9 mouse cellular contexts compared by ENCODE assay signal in the genomic region with DNA sequence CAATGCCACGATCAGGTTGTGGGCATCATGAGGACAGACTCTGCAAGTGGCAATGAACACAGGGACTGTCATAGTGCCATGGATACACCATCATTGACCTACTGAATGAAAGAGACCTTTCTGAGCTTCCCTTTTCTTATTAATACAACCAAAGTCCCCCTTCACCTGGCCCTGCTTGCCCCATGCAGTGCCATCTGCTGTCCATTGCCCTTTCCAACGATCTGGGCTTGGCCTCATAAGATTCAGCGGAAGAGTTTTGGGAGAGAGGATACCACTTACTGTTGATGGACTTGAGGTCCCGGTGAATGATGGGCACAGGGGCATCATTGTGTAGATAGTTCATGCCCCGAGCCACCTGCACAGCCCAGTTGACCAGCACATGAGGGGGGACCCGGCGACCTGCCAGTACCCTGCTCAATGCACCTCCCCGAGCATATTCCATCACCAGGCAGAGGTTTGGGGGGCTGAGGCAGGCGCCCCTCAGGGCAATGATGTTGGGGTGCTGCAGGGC. TPM values are rescaled to one million over a fixed set of nuclear protein-coding genes. Genes with fewer than 3 reads are reported as not detected.
DNase-seq lines count a peak whose midpoint lies in the region; ATAC-seq and TF ChIP-seq lines count a peak whose summit lies in the region.
"Had no signal": no experiment of that assay in that cellular context is flagged by ENCODE, and none has a peak within 500 bp of the region (broad histone marks: within the 10 kb centered on the region; RNA-seq: fewer than 3 reads in every experiment).

No protein-coding gene starts in this region.

- no peaks in the 10 kb centered on the region for H3K79me2 ChIP-seq in macrophage (ENCODE audit: inconsistent target)

- H3K9ac ChIP-seq in heart, embryonic 13.5 days = peak overlapping the region; percentile 94
- H3K9ac ChIP-seq in ES-E14 (ENCODE audit: insufficient read depth, low read depth, low read length, poor library complexity, severe bottlenecking) = peak overlapping the region; percentile 89; the same call in 1 of the 2 replicates
- peak overlapping the region; percentile 94 for H3K9ac ChIP-seq in forebrain, embryonic 16.5 days (replicated peaks; ENCODE audit: low read depth, low read length)

- H3K4me1 ChIP-seq in heart, embryonic 13.5 days = peaks cover 26% of the 10 kb centered on the region
- H3K4me1 ChIP-seq in ES-E14 (ENCODE audit: control insufficient read depth in 2 of 2, insufficient read depth in 2 of 2, low read length in 2 of 2, poor library complexity in 1 of 2) = peaks cover 0 to 7% of the 10 kb centered on the region in 2 experiments; a peak in 2 of 4 replicates
- peaks cover 42% of the 10 kb centered on the region for H3K4me1 ChIP-seq in forebrain, embryonic 16.5 days (replicated peaks; ENCODE audit: control insufficient read depth, insufficient read depth, low read length)

- WGBS in heart, embryonic 13.5 days = 51% methylated on average over 9 of the region's 9 CpGs
- 47% methylated on average over 9 of the region's 9 CpGs for WGBS in forebrain, embryonic 16.5 days
- 59% methylated on average over 9 of the region's 9 CpGs for WGBS in macrophage (ENCODE audit: missing documents)

- H3K36me3 ChIP-seq in heart, embryonic 13.5 days = peaks cover 11% of the 10 kb centered on the region
- H3K36me3 ChIP-seq in ES-E14 (ENCODE audit: control insufficient read depth, insufficient read depth, low read length, poor library complexity, severe bottlenecking) (no peaks in the 10 kb centered on the region; the same call in 1 of the 2 replicates), macrophage (ENCODE audit: inconsistent target) (no peaks in the 10 kb centered on the region)
- H3K36me3 ChIP-seq in forebrain, embryonic 16.5 days (ENCODE audit: control insufficient read depth, insufficient read depth) = peaks cover 3% of the 10 kb centered on the region; the same call in 1 of the 2 replicates

- no peaks in the 10 kb centered on the region for H3K9me3 ChIP-seq in heart, embryonic 13.5 days
- H3K9me3 ChIP-seq in ES-E14 (ENCODE audit: control insufficient read depth, insufficient read depth, low read depth, low read length) = no peaks in the 10 kb centered on the region
- H3K9me3 ChIP-seq in forebrain, embryonic 16.5 days (ENCODE audit: control insufficient read depth, low read length) = no peaks in the 10 kb centered on the region

- no peak for ATAC-seq in heart, embryonic 13.5 days (ENCODE audit: extremely low read depth, insufficient number of reproducible peaks, low FRiP score, low TSS enrichment)
- no peak for ATAC-seq in forebrain, embryonic 16.5 days
- ATAC-seq in erythroid progenitor cell, adult 5-6 weeks (replicated peaks; ENCODE audit: low FRiP score, poor library complexity, severe bottlenecking) = no peak
- ATAC-seq: Patski had no signal

- H3K27me3 ChIP-seq in heart, embryonic 13.5 days (replicated peaks) = no peaks in the 10 kb centered on the region
- no peaks in the 10 kb centered on the region for H3K27me3 ChIP-seq in forebrain, embryonic 16.5 days (replicated peaks; ENCODE audit: control insufficient read depth, insufficient read depth, low read length)
- H3K27me3 ChIP-seq: Patski had no signal

- peak overlapping the region; percentile 100 for H3K4me2 ChIP-seq in heart, embryonic 13.5 days
- peak overlapping the region; percentile 99 for H3K4me2 ChIP-seq in forebrain, embryonic 16.5 days (ENCODE audit: low read length)

- no peak for DNase-seq in heart, postnatal 4 days
- no peak for DNase-seq in ES-E14 (ENCODE audit: low read depth, low spot score)
- DNase-seq in urinary bladder, postnatal 36 days (ENCODE audit: low spot score in 2 of 2) = no peak
- DNase-seq in gastrocnemius, postnatal 4 days (ENCODE audit: low spot score in 2 of 2) = no peak

- no peak overlapping the region for H3K27ac ChIP-seq in heart, embryonic 13.5 days (replicated peaks)
- H3K27ac ChIP-seq in ES-E14 (ENCODE audit: insufficient read depth, low read depth, low read length, poor library complexity, severe bottlenecking) = no peak overlapping the region
- no peak overlapping the region for H3K27ac ChIP-seq in forebrain, embryonic 16.5 days (ENCODE audit: low read length)
- H3K27ac ChIP-seq in macrophage = no peak overlapping the region

- peak overlapping the region; percentile 91 for H3K4me3 ChIP-seq in heart, embryonic 13.5 days
- peak overlapping the region; percentile 77 to 89 for H3K4me3 ChIP-seq in ES-E14 (ENCODE audit: insufficient read depth in 1 of 2, low read depth in 1 of 2, low read length in 2 of 2, poor library complexity in 1 of 2, severe bottlenecking in 1 of 2)
- H3K4me3 ChIP-seq in forebrain, embryonic 16.5 days (replicated peaks; ENCODE audit: low read length) = peak overlapping the region; percentile 88
- peak overlapping the region; percentile 33; the same call in 1 of the 2 replicates for H3K4me3 ChIP-seq in macrophage (ENCODE audit: inconsistent target)

- in situ Hi-C loops in ES-E14 (cut with MboI; ENCODE audit: low sequenced_read_pairs in 2 of 2, unreplicated experiment in 2 of 2) = no loop called here

TF ChIP-seq in ES-E14, 5 proteins besides CTCF, POLR2A, EP300 and RAD21:
- no peak for TF ChIP-seq MAFK (IDR thresholded peaks at IDR 0.05; ENCODE audit: insufficient read depth, low read depth, low read length)
- TF ChIP-seq HCFC1 (IDR thresholded peaks at IDR 0.05; ENCODE audit: borderline replicate concordance, insufficient read depth, low read length) = no peak
- TF ChIP-seq ZC3H11A (IDR thresholded peaks at IDR 0.05; ENCODE audit: borderline replicate concordance, low read depth, low read length) = no peak
- TF ChIP-seq ZNF384 (IDR thresholded peaks at IDR 0.05; ENCODE audit: low read depth, low read length) = no peak
- no peak for TF ChIP-seq CHD2 (IDR thresholded peaks at IDR 0.05; ENCODE audit: low read depth, low read length)
TF ChIP-seq in ES-E14: peak in this region for 0.

RNA-seq across cellular contexts. Expression of gene Map3k10, which starts 1.3 kb away (rescaled TPM):
- 3.7 and 4.6 TPM in 2 replicates for polyA plus RNA-seq in heart, embryonic 13.5 days (2015; fragmentation: Nextera tagmentation; extraction: Ambion mirVana)
- total RNA-seq in heart, postnatal 4 days (2021) = 10 to 100 TPM; 16.7 TPM
- 20.2 and 21.6 TPM in 2 replicates for total RNA-seq in ES-E14 (2012; rRNA removed)
- 10.6 and 14.3 TPM in 2 replicates for polyA plus RNA-seq in forebrain, embryonic 16.5 days (2015; fragmentation: Nextera tagmentation; extraction: Ambion mirVana)
- 10 to 100 TPM in 4 of 26 experiments, 1 to 10 TPM in 21, under 1 TPM in 1; 0.81 to 14.0 (median 6.0) TPM for total RNA-seq in macrophage (2018; cell fraction: chromatin; rRNA removed)
- total RNA-seq in macrophage (2018; cell fraction: cytosol; rRNA removed) = 10 to 100 TPM in 14 of 26 experiments, 1 to 10 TPM in 12; 6.1 to 18.1 (median 10.1) TPM
- 10 to 100 TPM in 6 of 26 experiments, 1 to 10 TPM in 20; 2.9 to 17.4 (median 7.3) TPM for total RNA-seq in macrophage (2018; cell fraction: nucleus; rRNA removed)
- 4.3 to 16.5 TPM (median 9.5 TPM) in 3 replicates for polyA plus RNA-seq in macrophage (2018)
- 10 to 100 TPM; 19.2 to 20.0 TPM for total RNA-seq in gastrocnemius, postnatal 4 days (2021)
- 0.72 and 6.7 TPM in 2 replicates for total RNA-seq in erythroid progenitor cell, adult 5-6 weeks (2015; ENCODE audit: low replicate concordance)
- 0.13 TPM in 1 of 2 replicates, not detected in the other for total RNA-seq in erythroid progenitor cell, adult 5-6 weeks (2017; ENCODE audit: low replicate concordance)

RNA-seq across cellular contexts. Expression of gene Zfp607b, which starts 16.0 kb away (rescaled TPM):
- 1.5 and 2.9 TPM in 2 replicates for polyA plus RNA-seq in heart, embryonic 13.5 days (2015; fragmentation: Nextera tagmentation; extraction: Ambion mirVana)
- total RNA-seq in heart, postnatal 4 days (2021) = under 1 TPM; 0.70 to 0.81 TPM
- total RNA-seq in ES-E14 (2012; rRNA removed) = 5.3 and 6.6 TPM in 2 replicates
- polyA plus RNA-seq in forebrain, embryonic 16.5 days (2015; fragmentation: Nextera tagmentation; extraction: Ambion mirVana) = 13.8 and 14.5 TPM in 2 replicates
- 1 to 10 TPM in 25 of 26 experiments, under 1 TPM in 1; 0.98 to 6.6 (median 2.5) TPM for total RNA-seq in macrophage (2018; cell fraction: chromatin; rRNA removed)
- total RNA-seq in macrophage (2018; cell fraction: cytosol; rRNA removed) = under 1 TPM; 0.10 to 0.94 (median 0.33) TPM
- 1 to 10 TPM in 14 of 26 experiments, under 1 TPM in 12; 0.35 to 3.4 (median 1.0) TPM for total RNA-seq in macrophage (2018; cell fraction: nucleus; rRNA removed)
- polyA plus RNA-seq in macrophage (2018) = 0.20 to 0.76 TPM (median 0.52 TPM) in 3 replicates
- total RNA-seq in gastrocnemius, postnatal 4 days (2021) = 1 to 10 TPM; 1.4 to 2.1 TPM
- total RNA-seq in erythroid progenitor cell, adult 5-6 weeks (2015; ENCODE audit: low replicate concordance) = not detected in 2 replicates
- total RNA-seq in erythroid progenitor cell, adult 5-6 weeks (2017; ENCODE audit: low replicate concordance) = 1.7 TPM in 1 of 2 replicates, not detected in the other

RNA-seq across cellular contexts. Expression of gene Ttc9b, which starts 19.4 kb away (rescaled TPM):
- polyA plus RNA-seq in heart, embryonic 13.5 days (2015; fragmentation: Nextera tagmentation; extraction: Ambion mirVana) = 0.25 TPM in 1 of 2 replicates, not detected in the other
- not detected for total RNA-seq in heart, postnatal 4 days (2021)
- total RNA-seq in ES-E14 (2012; rRNA removed) = 0.54 and 0.74 TPM in 2 replicates
- 56.2 and 65.7 TPM in 2 replicates for polyA plus RNA-seq in forebrain, embryonic 16.5 days (2015; fragmentation: Nextera tagmentation; extraction: Ambion mirVana)
- total RNA-seq in macrophage (2018; cell fraction: chromatin; rRNA removed) = not detected
- total RNA-seq in macrophage (2018; cell fraction: cytosol; rRNA removed) = not detected
- not detected for total RNA-seq in macrophage (2018; cell fraction: nucleus; rRNA removed)
- not detected in 3 replicates for polyA plus RNA-seq in macrophage (2018)
- not detected for total RNA-seq in gastrocnemius, postnatal 4 days (2021)
- not detected in 2 replicates for total RNA-seq in erythroid progenitor cell, adult 5-6 weeks (2015; ENCODE audit: low replicate concordance)
- total RNA-seq in erythroid progenitor cell, adult 5-6 weeks (2017; ENCODE audit: low replicate concordance) = not detected in 2 replicates

RNA-seq across cellular contexts. Expression of gene Zfp60, which starts 58.1 kb away (rescaled TPM):
- 19.5 and 20.1 TPM in 2 replicates for polyA plus RNA-seq in heart, embryonic 13.5 days (2015; fragmentation: Nextera tagmentation; extraction: Ambion mirVana)
- 10 to 100 TPM in 1 of 2 experiments, 1 to 10 TPM in 1; 9.1 to 11.5 TPM for total RNA-seq in heart, postnatal 4 days (2021)
- total RNA-seq in ES-E14 (2012; rRNA removed) = 11.0 and 12.0 TPM in 2 replicates
- polyA plus RNA-seq in forebrain, embryonic 16.5 days (2015; fragmentation: Nextera tagmentation; extraction: Ambion mirVana) = 132 and 133 TPM in 2 replicates
- total RNA-seq in macrophage (2018; cell fraction: chromatin; rRNA removed) = 10 to 100 TPM in 15 of 26 experiments, 1 to 10 TPM in 11; 2.3 to 46.6 (median 14.7) TPM
- 1 to 10 TPM in 21 of 26 experiments, under 1 TPM in 5; 0.37 to 5.5 (median 2.9) TPM for total RNA-seq in macrophage (2018; cell fraction: cytosol; rRNA removed)
- 10 to 100 TPM in 8 of 26 experiments, 1 to 10 TPM in 17, under 1 TPM in 1; 0.93 to 20.1 (median 4.4) TPM for total RNA-seq in macrophage (2018; cell fraction: nucleus; rRNA removed)
- 3.8 to 3.9 TPM (median 3.8 TPM) in 3 replicates for polyA plus RNA-seq in macrophage (2018)
- total RNA-seq in gastrocnemius, postnatal 4 days (2021) = 10 to 100 TPM; 10.9 to 12.8 TPM
- total RNA-seq in erythroid progenitor cell, adult 5-6 weeks (2015; ENCODE audit: low replicate concordance) = 0.36 and 6.3 TPM in 2 replicates
- 0.39 and 2.8 TPM in 2 replicates for total RNA-seq in erythroid progenitor cell, adult 5-6 weeks (2017; ENCODE audit: low replicate concordance)

Comparison
In these comparisons a context has a peak if more than half of its experiments do, and no peak if none do; other contexts are left out.
1. H3K4me3 ChIP-seq: peak in every context shown above with its lines; median percentile 91 in heart, embryonic 13.5 days; 88 in forebrain, embryonic 16.5 days; 83 in ES-E14; 33 in macrophage.